Mouse (Mus musculus) ES-Bruce4 (cell line): ENCODE measurements at regions not wholly inside any gene's neighbourhood (a gene's known extent, or its start where the extent isn't known, plus 50 kb on each side); places are given as distances from the start of the nearest gene placed in this dataset.

Experiments used
- CTCF ChIP-seq: IDR thresholded peaks from one replicate; pipeline ENCODE4 v1.8.1; 2011; ENCODE audit warnings: low read depth, low read length
- EP300 ChIP-seq: IDR thresholded peaks from 2 replicates; pipeline ENCODE4 v1.6.1; 2011; ENCODE audit warnings: low read depth, low read length; ENCODE audit not compliant: insufficient read depth
- POLR2A ChIP-seq: IDR thresholded peaks from one replicate; pipeline ENCODE4 v1.8.1; 2011; ENCODE audit warnings: low read length; ENCODE audit not compliant: insufficient read depth

DNA sequence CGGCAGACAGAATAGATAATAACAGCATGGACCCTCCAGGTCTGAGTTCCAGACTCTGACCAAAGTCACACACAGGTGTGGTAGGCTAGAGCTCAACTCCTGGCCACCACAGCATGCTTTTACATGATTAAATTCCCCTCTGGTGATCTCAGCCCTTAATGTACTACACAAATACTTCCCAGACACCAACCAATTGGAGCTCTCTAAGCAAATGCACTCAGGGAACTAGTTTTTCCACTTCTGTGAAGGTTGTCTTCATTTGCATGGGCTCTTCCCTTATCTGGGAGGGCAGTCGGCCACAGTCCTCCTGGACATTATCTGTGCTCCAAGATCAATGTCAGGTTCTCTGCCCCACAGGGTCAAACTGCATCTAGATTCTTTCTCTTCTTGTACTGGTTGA lies 162.0 kb upstream of the Tnfaip3 start:
- TF ChIP-seq POLR2A (no peak), CTCF (no peak), EP300 (no peak)
